Mouse (Mus musculus) thymus, postnatal 14 days (tissue): ENCODE results near the gene Dapk1.

Experiments used
- DNase-seq: peaks from one replicate; pipeline ENCODE4 v3.0.0; 2021

Gene Dapk1

DNA sequence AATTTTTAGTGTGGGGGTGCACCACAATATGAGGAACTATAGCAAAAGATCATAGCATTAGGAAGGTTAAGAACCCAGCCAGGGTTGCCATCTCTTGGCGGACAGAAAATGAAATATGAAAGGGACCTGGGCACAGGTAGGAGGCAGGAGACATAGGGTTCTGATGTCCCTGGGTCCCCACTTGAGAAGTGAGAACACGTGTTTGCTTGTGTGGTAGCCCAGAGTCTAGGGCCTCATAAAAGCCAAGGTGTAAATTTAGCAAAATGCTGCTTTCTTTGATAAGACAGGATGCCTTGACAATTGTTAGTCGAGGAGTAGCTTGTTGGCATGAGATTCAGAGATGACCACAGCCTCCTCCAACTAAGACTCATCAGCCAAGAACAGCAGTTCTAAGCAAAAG lies 143.0 kb downstream of the Dapk1 start:
- no peak for DNase-seq

DNA sequence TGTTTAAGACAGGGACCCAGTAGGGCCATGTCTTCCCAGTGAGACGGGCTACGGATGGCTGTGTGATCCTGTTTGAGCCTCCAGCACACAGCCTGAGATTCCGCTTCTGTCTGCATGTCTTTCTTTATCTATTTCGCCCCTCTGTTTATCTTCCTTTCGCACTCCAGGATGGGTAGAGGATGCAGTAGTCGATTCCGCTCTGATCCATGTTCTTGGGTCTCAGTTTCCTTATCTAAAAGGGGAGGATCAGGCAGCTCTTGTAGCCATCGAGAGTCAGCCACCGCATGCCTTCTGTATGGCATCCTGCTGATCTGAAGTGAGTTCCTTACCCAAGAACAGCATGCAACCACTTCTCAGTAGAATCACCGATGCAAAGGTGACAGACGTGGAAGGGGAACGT lies 143.6 kb downstream of the Dapk1 start:
- no peak for DNase-seq

DNA sequence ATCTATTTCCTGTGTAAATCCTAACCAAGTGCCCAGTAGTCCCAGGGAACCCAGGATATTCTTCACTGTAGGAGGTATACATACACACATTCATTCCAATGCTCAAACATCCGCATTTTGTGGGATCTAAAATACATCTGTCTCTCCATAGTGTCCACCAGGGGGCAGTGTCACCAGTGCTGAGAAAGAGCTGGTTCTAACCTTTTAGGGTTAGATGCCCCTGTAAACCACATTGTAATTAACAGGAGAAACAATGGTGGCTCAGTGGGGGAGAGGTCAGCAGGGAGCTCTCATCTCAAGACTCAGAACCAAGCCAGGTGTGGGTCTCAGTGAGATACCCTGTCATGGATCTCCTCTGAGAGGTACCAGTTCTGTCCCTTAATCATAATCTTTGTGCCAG lies 144.5 kb downstream of the Dapk1 start:
- DNase-seq = peak; percentile 47

DNA sequence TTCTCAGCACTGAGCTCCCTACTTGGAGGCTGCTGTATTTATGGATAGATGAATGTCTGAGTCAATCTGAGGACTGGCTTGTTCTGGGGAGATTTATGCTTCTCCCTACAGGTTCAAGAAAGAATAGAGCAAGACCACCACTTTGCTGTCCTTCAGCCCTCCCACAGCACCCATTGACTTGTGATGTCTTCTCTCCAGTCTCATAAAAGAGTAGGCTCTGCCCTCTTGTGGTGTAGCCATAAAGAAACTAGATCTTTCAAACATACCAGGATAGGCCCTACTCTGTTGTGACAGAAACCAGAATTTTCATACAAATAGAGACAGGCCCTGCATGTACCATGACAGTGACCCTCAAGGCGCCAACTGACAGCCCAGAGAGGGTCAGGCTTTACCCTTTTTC lies 145.5 kb downstream of the Dapk1 start:
- DNase-seq = no peak

DNA sequence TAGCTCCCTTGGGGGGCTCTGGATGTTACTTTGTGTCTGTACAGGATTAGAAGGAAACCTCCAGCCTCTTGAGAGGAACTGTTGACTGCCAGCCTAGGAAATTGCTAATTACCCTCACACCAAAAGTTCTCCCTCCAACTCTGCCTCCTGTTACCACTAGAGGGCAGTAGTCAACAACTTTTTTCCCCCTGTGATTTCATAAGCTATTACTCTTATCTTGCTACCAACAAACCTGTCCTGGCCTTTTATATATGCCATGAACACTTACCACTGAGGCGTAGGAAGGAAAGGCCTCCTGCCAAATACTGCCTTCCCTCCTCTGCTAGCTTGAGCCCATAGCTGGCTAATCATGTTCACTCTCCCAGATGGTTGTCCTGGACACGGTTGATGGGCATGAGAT lies 146.8 kb downstream of the Dapk1 start:
- DNase-seq = no peak

DNA sequence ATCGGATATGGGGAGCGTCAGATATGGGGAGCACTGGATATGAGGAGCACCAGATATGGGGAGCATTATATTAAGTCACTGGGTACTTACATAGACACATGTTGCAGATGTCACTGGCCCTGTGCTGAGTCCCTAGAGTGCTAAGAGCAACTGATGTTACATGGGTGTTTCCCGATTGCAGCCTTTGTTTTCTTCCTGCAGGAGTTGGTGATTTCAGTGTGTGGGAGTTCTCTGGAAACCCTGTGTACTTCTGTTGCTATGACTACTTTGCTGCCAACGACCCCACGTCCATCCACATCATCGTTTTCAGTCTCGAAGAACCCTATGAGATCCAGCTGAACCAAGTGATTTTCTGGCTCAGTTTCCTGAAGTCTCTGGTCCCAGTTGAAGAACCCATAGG lies 149.2 kb downstream of the Dapk1 start:
- DNase-seq = no peak

DNA sequence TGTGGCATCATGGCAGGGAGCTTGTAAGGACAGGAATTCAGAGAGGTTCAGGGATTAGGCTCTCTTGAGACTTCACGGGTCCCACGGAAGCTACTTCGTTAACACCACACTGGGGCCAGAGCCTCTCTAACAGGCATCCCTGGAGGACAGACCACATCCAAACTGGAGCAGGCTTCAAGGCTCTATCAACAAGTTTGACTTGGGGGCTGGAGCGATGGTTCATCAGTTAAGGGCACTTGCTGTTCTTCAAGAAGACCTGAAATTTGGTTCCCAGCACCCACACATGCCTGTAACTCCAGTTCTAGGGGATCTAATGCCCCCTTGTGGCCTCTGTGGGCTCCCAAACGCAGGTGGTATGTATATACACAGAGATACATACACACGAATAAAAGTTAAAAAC lies 151.5 kb downstream of the Dapk1 start:
- DNase-seq = no peak

DNA sequence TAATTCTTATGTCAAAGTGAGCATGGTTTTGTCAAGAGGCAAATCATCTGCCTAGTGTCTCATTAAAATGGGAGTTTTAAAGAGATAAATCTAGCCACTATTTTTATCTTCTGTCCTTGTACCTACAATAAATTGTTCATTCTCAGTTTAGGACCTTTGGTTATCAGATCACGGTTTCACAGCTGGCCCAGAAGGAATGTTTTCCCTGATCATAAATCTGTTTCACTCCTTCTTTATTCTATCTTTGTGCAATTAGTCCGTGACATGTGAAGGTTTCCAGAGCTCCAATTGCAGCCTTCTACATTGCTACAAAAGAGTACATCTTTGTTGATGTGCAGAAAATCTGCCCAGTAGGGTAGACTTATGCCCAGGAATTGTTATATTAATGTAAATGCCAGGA lies 153.5 kb downstream of the Dapk1 start:
- no peak for DNase-seq

DNA sequence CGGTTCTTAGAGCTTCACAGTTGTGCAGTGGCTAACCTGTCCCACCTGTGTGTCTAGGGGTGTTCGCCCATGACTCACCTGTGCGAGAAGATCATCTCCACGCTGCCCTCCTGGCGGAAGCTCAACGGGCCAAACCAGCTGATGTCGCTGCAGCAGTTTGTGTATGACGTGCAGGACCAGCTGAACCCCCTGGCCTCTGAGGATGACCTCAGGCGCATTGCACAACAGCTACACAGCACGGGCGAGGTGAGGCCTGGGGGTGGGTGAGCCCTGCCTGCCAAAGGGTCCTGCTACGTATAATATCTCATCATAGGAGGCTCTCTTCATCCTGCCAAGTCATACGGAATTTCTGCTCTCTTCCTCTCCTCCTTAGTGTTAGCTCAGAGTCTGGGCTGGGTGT lies 155.5 kb downstream of the Dapk1 start:
- DNase-seq = no peak

DNA sequence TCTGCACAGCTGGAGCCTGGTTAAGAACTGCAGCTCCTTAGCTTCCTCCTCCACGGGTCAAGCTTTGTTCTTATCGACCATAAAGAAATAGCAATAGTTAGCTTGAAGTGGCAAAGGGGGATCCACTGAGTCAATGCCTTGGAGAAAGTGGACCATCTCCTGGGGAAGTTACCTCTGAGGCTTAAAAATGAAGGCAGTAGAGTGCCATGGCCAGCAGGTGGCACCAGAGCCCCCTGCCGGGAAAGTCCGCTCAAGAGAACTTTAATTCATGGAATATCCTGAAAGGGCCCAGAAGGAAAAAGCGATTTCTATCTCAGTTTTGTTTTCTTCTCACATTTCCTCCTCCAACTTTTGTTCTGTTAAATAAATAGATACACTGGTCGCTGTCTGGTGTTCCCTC lies 157.4 kb downstream of the Dapk1 start:
- DNase-seq = peak; percentile 49

DNA sequence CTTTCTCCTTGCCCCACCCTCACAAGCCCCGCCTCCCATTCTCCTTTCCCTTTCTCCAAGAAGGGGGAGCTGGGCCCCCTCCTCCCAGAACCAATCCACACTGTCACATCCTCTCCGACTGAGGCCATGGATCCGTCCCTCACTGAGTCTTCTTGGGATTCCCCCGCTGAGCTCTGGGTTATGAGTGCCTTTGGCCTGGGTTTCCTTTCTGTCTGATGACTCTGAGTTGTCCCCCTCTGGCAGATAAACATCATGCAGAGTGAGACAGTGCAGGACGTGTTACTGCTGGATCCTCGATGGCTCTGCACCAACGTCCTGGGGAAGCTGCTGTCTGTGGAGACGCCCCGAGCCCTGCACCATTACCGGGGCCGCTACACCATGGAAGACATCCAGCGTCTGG lies 158.6 kb downstream of the Dapk1 start:
- no peak for DNase-seq

DNA sequence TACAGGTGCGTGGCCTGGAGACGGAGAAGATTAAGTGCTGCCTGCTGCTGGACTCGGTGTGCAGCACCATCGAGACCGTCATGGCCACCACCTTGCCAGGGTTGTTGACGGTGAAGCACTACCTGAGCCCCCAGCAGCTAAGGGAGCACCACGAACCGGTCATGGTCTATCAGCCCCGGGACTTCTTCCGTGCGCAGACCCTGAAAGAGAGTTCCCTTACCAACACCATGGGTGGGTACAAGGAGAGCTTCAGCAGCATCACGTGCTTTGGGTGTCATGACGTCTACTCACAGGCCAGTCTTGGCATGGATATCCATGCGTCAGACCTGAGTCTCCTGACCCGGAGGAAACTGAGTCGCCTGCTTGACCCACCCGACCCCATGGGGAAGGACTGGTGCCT lies 159.4 kb downstream of the Dapk1 start:
- DNase-seq = no peak

DNA sequence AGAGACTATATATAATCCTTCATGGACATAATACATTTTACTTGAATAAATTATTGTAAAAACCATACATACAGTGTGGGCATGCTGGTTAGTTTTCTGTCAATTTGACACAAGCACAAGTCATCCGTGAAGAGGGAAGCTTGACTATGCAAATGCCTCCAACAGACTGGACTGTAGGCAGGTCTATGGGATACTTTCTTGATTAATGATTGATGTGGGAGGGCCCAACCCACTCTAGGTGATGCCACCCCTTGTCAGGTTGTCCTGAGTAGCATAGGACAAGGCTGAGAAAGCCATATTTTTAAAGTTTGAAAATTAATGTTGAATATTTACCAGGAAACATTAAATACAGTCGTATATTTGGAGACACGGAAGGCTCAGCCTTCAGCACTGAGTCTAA lies 178.8 kb downstream of the Dapk1 start:
- DNase-seq = no peak

DNA sequence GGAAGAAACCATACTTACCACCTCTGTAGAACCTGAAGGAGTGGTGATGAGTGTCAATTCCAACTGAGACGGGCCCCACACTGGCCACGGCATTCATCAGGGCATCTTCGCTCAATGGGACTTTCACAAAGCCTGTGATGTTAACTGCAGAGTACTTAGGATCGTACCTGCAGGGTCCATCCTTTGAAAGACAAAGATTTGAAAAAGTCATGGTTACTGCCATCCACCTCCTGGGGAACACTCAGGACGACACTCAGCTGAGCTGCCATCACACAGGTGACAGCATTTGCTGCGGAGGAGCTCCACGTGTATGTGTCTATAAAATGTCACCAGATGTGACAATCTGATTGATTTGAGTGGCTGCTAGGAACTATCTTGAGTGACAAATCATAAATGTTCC lies 181.6 kb downstream of the Dapk1 start:
- DNase-seq = no peak

DNA sequence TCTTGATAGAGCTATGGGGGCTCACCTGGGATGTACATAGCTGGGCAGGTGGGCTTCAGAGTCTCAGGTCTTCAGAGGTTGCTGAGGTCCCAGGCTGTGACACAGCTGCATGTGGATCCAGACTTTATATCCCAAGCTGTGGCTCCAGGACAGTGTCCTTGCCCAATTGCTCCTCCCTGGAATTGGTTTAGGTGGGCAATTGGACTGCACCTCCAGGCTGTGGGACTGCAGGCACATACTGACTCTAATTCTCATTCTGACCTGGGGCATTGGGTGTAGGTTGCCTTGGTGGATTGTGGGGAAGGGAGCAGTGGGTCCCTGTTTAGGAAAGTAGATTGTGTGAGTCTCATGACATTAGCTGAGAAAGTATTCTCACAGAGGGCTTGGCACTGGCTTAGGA lies 184.5 kb downstream of the Dapk1 start, which contains the start of gene BC051665:
TSS of gene BC051665 (minus strand) at position 101 of the 400 bp plus-strand sequence.
- no peak for DNase-seq

DNA sequence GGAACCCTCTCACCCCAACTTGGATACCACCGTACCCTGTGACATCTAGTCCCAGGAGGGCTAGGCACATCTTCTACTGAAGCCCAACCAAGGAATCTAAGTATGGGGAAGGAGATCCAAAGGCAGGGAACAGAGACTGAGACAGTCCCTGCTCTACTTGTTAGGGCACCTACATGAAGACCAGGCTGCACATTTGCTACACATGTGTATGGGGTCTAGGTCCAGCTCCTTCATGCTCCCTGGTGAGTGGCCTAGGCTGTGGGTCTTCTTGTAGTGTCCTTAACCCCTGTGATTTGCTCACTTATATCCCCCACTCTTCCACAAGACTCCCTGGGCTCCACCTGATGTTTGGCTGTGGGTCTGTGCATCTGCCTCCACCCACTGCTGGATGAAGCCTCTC lies 187.7 kb downstream of the Dapk1 start:
- DNase-seq = no peak

DNA sequence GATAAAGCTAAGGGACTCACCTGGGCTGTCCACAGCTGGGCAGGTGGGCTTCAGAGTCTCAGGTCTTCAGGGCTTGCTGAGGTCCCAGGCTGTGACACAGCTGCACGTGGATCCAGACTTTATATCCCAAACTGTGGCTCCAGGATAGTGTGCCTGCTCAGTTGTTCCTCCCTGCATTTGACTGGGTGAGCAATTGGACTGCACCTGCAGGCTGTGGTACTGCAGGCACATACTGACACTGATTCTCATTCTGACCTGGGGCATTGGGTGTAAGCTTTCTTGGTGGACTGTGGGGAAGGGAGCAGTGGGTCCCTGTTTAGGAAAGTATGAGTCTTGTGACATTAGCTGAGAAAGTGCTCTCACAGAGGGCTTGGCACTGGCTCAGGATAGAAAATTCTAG lies 201.0 kb downstream of the Dapk1 start, which contains the start of gene Ctsll3:
TSS of gene Ctsll3 (minus strand) at position 101 of the 400 bp plus-strand sequence.
- no peak for DNase-seq

DNA sequence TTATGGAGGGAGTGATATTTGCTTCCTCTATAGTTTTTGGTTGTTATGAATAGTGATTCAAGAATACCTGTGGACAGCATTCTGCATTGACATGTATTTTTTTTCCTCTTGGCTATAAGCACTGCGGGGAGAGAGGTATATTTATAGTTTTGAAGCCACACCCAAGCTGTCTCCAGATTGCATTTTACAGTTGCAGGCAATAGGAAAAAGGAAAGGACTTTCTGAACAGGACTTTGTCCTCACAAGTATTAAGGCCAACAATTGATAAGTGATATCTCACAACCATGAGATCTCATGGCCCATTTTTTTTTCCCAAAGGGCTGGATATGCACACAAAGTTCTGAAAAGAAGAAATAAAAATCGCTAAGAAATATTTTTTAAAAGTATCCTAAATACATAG lies 207.9 kb downstream of the Dapk1 start:
- DNase-seq = no peak

DNA sequence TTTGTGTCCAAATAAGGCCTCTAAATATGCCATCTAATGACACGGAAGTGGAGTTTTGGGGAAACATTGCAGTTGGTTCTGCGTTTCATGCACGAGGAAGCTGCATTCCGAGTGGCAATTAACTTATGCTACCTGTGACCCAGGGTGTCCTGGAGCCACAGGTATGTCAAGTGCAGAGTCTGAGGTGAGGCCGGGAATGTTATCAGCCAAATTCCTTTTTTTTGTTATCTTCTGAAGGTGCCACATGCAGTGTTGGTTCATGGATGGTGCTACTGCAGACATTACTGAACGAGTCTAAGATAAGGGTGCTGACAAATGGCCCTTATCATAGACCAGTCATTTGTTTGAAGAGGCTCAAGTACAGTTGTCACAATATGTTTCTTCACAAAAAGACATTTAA lies 211.0 kb downstream of the Dapk1 start:
- DNase-seq = no peak
